In genomic region chr11:51679466-51679865, GRCm38 (mm10) we compare ENCODE assay signal across 34 mouse cellular contexts.
"Had no signal": no experiment of that assay in that cellular context is flagged by ENCODE, and none has a peak within 500 bp of the region (broad histone marks: within the 10 kb centered on the region; RNA-seq: fewer than 3 reads in every experiment).

No protein-coding gene starts in this region.

- H3K4me3 ChIP-seq: heart, embryonic 12.5 days; heart, embryonic 13.5 days; heart, embryonic 15.5 days; hindbrain, embryonic 10.5 days; hindbrain, embryonic 12.5 days; hindbrain, embryonic 13.5 days; hindbrain, embryonic 15.5 days; intestine, embryonic 15.5 days; kidney, embryonic 15.5 days; layer of hippocampus, adult 2 months; left cerebral cortex, adult 2 months had no signal

- H3K9ac ChIP-seq: heart, embryonic 12.5 days; heart, embryonic 13.5 days; heart, embryonic 15.5 days; hindbrain, embryonic 12.5 days; hindbrain, embryonic 13.5 days; hindbrain, embryonic 14.5 days; hindbrain, embryonic 15.5 days; intestine, embryonic 15.5 days; kidney, embryonic 15.5 days had no signal

- DNase-seq: heart, postnatal 10 days; heart, postnatal 14 days; heart, postnatal 36 days; heart, postnatal 4 days; kidney, adult 11 months; kidney, adult 18-20 months; kidney, adult 2 months; kidney, adult 8-10 months; kidney, adult 9 months; kidney, postnatal 10 days; kidney, postnatal 14 days; kidney, postnatal 25 days; kidney, postnatal 36 days; kidney, postnatal 4 days; layer of hippocampus, adult 9-11 months; layer of hippocampus, postnatal 36 days had no signal

- H3K27ac ChIP-seq: heart, embryonic 13.5 days; heart, embryonic 15.5 days; hindbrain, embryonic 10.5 days; hindbrain, embryonic 12.5 days; hindbrain, embryonic 13.5 days; hindbrain, embryonic 14.5 days; hindbrain, embryonic 15.5 days; hindbrain, postnatal 0 days; intestine, embryonic 15.5 days; kidney, embryonic 15.5 days; kidney, postnatal 0 days; layer of hippocampus, adult 2 months; left cerebral cortex, adult 2 months had no signal

- H3K9me3 ChIP-seq: heart, embryonic 12.5 days; heart, embryonic 13.5 days; heart, embryonic 15.5 days; hindbrain, embryonic 10.5 days; hindbrain, embryonic 12.5 days; hindbrain, embryonic 13.5 days; hindbrain, embryonic 15.5 days; intestine, embryonic 15.5 days; kidney, embryonic 15.5 days had no signal

- H3K36me3 ChIP-seq: heart, embryonic 12.5 days; heart, embryonic 15.5 days; hindbrain, embryonic 10.5 days; hindbrain, embryonic 13.5 days; hindbrain, embryonic 15.5 days; intestine, embryonic 15.5 days; kidney, embryonic 15.5 days had no signal

- H3K4me1 ChIP-seq: heart, embryonic 12.5 days; hindbrain, embryonic 12.5 days; hindbrain, embryonic 13.5 days; hindbrain, embryonic 15.5 days had no signal

- ATAC-seq: hindbrain, embryonic 16.5 days; hindbrain, postnatal 0 days; inflammation-experienced regulatory T-cells, adult 6 months; intestine, embryonic 15.5 days; intestine, embryonic 16.5 days; intestine, postnatal 0 days had no signal

- H3K27me3 ChIP-seq: heart, embryonic 12.5 days; heart, embryonic 15.5 days; hindbrain, embryonic 12.5 days; hindbrain, embryonic 15.5 days; intestine, embryonic 15.5 days; kidney, embryonic 15.5 days had no signal

- H3K4me2 ChIP-seq: heart, embryonic 12.5 days; heart, embryonic 13.5 days; heart, embryonic 15.5 days; hindbrain, embryonic 12.5 days; hindbrain, embryonic 13.5 days; hindbrain, embryonic 14.5 days; hindbrain, embryonic 15.5 days; intestine, embryonic 15.5 days; kidney, embryonic 15.5 days had no signal
